Mouse (Mus musculus) bone marrow, adult 2 months (tissue): ENCODE results near the gene Tmem52. TPM values are rescaled to one million over a fixed set of nuclear protein-coding genes. Genes with fewer than 3 reads are reported as not detected.
A peak's percentile ranks its signal among the peaks of the same experiment; 100 is the strongest.

ENCODE experiments used
- H3K27ac ChIP-seq: fragments of 200-500 bp; 2 replicates; pipeline ENCODE4 v1.5.1; 2012; ENCODE audit warnings: low read depth, mild to moderate bottlenecking, control low read depth, inconsistent platforms, low read length; ENCODE audit not compliant: control insufficient read depth, poor library complexity, insufficient read depth
- H3K4me1 ChIP-seq: fragments of 200-500 bp; 2 replicates; pipeline ENCODE4 v1.6.1; 2011; ENCODE audit warnings: low read length; ENCODE audit not compliant: control insufficient read depth, insufficient read depth
- H3K4me3 ChIP-seq: fragments of 200-500 bp; replicated peaks from 2 replicates; pipeline ENCODE3; 2011; ENCODE audit warnings: mild to moderate bottlenecking, low read depth, low read length, control low read depth; ENCODE audit not compliant: control insufficient read depth
- CTCF ChIP-seq: fragments of 200-500 bp; IDR thresholded peaks from 2 replicates; pipeline ENCODE4 v1.5.1; 2011; ENCODE audit warnings: low read length, control low read depth; ENCODE audit not compliant: control insufficient read depth, insufficient read depth
- POLR2A ChIP-seq: fragments of 200-500 bp; IDR thresholded peaks from 2 replicates; pipeline ENCODE4 v1.6.1; 2011; ENCODE audit warnings: low read depth, mild to moderate bottlenecking, control low read depth, low read length, borderline replicate concordance; ENCODE audit not compliant: control insufficient read depth
- WGBS: fragments of 180-500 bp; shearing (Covaris S2); methylation state at CpG from one replicate; pipeline ENCODE4 v1.1.7; 2018; 5-methylcytosine and 5-hydroxymethylcytosine counted together
- polyA plus RNA-seq: library from polyadenylated mRNA; stranded (reverse); fragments of >200 nt; gene quantifications from 2 replicates; pipeline ENCODE4 v1.2.4, GENCODE M21; 2011; ENCODE audit warnings: low replicate concordance; ENCODE audit not compliant: missing spikeins, insufficient read depth, insufficient read length

Tmem52 gene
- polyA plus RNA-seq, 1 experiment, result not detected

GRCm38 (mm10) chr4:155490456-155490855, 21.5 kb downstream of the Tmem52 start:
- H3K4me3 ChIP-seq, result peak overlapping the region; percentile 93
- H3K27ac ChIP-seq, result peak overlapping the region; percentile 23; the same call in 1 of the 2 replicates
- WGBS, result 11% methylated on average over 5 of the region's 5 CpGs
- no peak for TF ChIP-seq POLR2A
- no peak for TF ChIP-seq CTCF
- peaks cover 12% of the 10 kb centered on the region for H3K4me1 ChIP-seq

- H3K27ac ChIP-seq, result peak within 1 kb of the TSS; percentile 80
- WGBS, result under 1% methylated on average over 53 of the region's 60 CpGs
- peak within 1 kb of the TSS; percentile 93 for H3K4me3 ChIP-seq
- H3K4me1 ChIP-seq, result peaks cover 12% of the 10 kb centered on the region
- no peak for TF ChIP-seq CTCF
- TF ChIP-seq POLR2A, result peak; percentile 12; the same call in 1 of the 2 replicates
Observed at GRCm38 (mm10) chr4:155490990-155491504, 22.1 kb downstream of the Tmem52 start, which contains the start of gene Gnb1. Gene Gnb1 (plus strand): TSS chr4:155491361.

GRCm38 (mm10) chr4:155491529-155492130, 22.7 kb downstream of the Tmem52 start:
- H3K4me3 ChIP-seq, result peak overlapping the region; percentile 93
- H3K27ac ChIP-seq, result peak overlapping the region; percentile 80
- TF ChIP-seq CTCF (no peak), POLR2A (no peak)
- H3K4me1 ChIP-seq, result peaks cover 12% of the 10 kb centered on the region
- WGBS, result under 1% methylated on average over 54 of the region's 54 CpGs

GRCm38 (mm10) chr4:155492131-155492633, 23.3 kb downstream of the Tmem52 start:
- peak overlapping the region; percentile 80 for H3K27ac ChIP-seq
- no peak for TF ChIP-seq CTCF
- TF ChIP-seq POLR2A, result no peak; the same call in 1 of the 2 replicates
- H3K4me3 ChIP-seq, result peak overlapping the region; percentile 93
- under 1% methylated on average over 51 of the region's 51 CpGs for WGBS
- H3K4me1 ChIP-seq, result peaks cover 12% of the 10 kb centered on the region

GRCm38 (mm10) chr4:155494891-155495290, 26.0 kb downstream of the Tmem52 start:
- 51% methylated on average over 4 of the region's 4 CpGs for WGBS
- Histone ChIP-seq H3K27ac (no peak overlapping the region), H3K4me3 (no peak overlapping the region), H3K4me1 (peaks cover 2% of the 10 kb centered on the region; the same call in 1 of the 2 replicates)
- no peak for TF ChIP-seq POLR2A

GRCm38 (mm10) chr4:155497963-155498362, 29.0 kb downstream of the Tmem52 start:
- no peaks in the 10 kb centered on the region; the same call in 1 of the 2 replicates for H3K4me1 ChIP-seq
- no peak overlapping the region for H3K4me3 ChIP-seq
- H3K27ac ChIP-seq, result no peak overlapping the region
- 61% methylated on average over 3 of the region's 3 CpGs for WGBS
- TF ChIP-seq POLR2A (no peak), CTCF (no peak)

- Histone ChIP-seq H3K4me1 (peaks cover 3% of the 10 kb centered on the region), H3K27ac (no peak overlapping the region), H3K4me3 (no peak overlapping the region)
- 68% methylated on average over 2 of the region's 2 CpGs for WGBS
- no peak for TF ChIP-seq CTCF
- TF ChIP-seq POLR2A, result no peak
Observed at GRCm38 (mm10) chr4:155501126-155501525, 32.2 kb downstream of the Tmem52 start.

GRCm38 (mm10) chr4:155505067-155505466, 36.2 kb downstream of the Tmem52 start:
- H3K4me1 ChIP-seq, result peaks cover 3% of the 10 kb centered on the region
- TF ChIP-seq POLR2A (no peak), CTCF (no peak)
- WGBS, result 6% methylated on average over 8 of the region's 8 CpGs
- no peak overlapping the region for H3K4me3 ChIP-seq
- no peak overlapping the region for H3K27ac ChIP-seq
